8 mouse cellular contexts compared by ENCODE assay signal in the genomic region with DNA sequence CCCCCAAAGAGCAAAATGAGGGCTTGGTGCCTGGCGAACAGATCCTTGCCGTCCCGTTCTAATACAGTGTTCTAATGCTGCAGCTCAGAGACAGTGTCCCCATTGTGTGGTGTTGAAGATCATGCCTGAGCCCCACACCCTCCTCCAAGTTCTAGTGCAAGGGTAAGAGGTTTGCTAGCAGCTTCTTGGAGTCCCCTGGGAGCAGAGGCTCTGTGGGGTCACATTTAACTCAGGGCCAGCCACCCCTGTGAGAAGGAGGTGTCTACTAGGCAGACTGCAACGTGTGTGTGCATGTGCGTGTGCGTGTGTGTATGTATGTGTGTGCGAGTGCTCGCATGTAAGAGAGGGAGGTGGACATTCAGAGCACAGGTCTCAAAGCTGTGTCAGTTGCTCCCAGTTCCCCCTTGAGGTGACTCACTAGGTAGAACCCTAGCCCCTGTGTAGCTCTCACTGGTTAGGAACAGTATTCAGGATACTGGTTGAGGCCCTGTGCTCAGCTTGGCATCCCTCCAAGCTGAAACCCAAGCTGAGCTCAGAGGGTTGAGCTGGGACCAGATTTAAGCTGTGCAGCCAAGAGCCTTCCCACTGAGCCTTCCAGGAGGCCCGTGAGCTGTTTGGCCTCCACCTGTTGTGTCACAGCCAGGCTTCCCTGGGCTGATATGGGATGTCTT. TPM values are rescaled to one million over a fixed set of nuclear protein-coding genes. Genes with fewer than 3 reads are reported as not detected.
DNase-seq lines count a peak whose midpoint lies in the region; ATAC-seq and TF ChIP-seq lines count a peak whose summit lies in the region.

No protein-coding gene starts in this region.

- peaks cover 0 to 2% of the 10 kb centered on the region in 2 experiments; a peak in 3 of 4 replicates for H3K27me3 ChIP-seq in MEL (ENCODE audit: control insufficient read depth in 1 of 2, insufficient read depth in 2 of 2, low read length in 2 of 2)
- no peaks in the 10 kb centered on the region for H3K27me3 ChIP-seq in forebrain, embryonic 15.5 days
- no peaks in the 10 kb centered on the region for H3K27me3 ChIP-seq in limb, embryonic 15.5 days

- no peaks in the 10 kb centered on the region for H3K79me2 ChIP-seq in MEL (ENCODE audit: control insufficient read depth, insufficient read depth, low read length, poor library complexity)

- no peaks in the 10 kb centered on the region for H3K36me3 ChIP-seq in MEL (ENCODE audit: control insufficient read depth in 1 of 2, insufficient read depth in 2 of 2, low read length in 2 of 2)
- H3K36me3 ChIP-seq in forebrain, embryonic 15.5 days, result no peaks in the 10 kb centered on the region
- H3K36me3 ChIP-seq in limb, embryonic 15.5 days, result no peaks in the 10 kb centered on the region; the same call in 1 of the 2 replicates

- H3K4me3 ChIP-seq in MEL (ENCODE audit: control insufficient read depth in 1 of 2, insufficient read depth in 1 of 2, low read depth in 2 of 2, low read length in 2 of 2), result no peak overlapping the region
- H3K4me3 ChIP-seq in forebrain, embryonic 15.5 days, result peak overlapping the region; percentile 80
- H3K4me3 ChIP-seq in limb, embryonic 15.5 days, result peak overlapping the region; percentile 57

- DNase-seq in gastrocnemius, adult 18-20 months (ENCODE audit: low spot score), result peak; percentile 49
- DNase-seq in gastrocnemius, postnatal 36 days, result no peak
- DNase-seq in MEL (ENCODE audit: low read depth, low spot score), result peak; percentile 36
- no peak for DNase-seq in yolk sac, embryonic 10.5 days (ENCODE audit: low spot score)
- no peak for DNase-seq in urinary bladder, adult 2 months (ENCODE audit: low spot score)
- DNase-seq in frontal cortex, postnatal 25 days (ENCODE audit: low spot score in 2 of 2), result no peak

- no peaks in the 10 kb centered on the region; a peak in 1 of 4 replicates for H3K4me1 ChIP-seq in MEL (ENCODE audit: control insufficient read depth in 1 of 2, insufficient read depth in 2 of 2, low read length in 2 of 2)
- peaks cover 41% of the 10 kb centered on the region for H3K4me1 ChIP-seq in forebrain, embryonic 15.5 days
- peaks cover 72% of the 10 kb centered on the region for H3K4me1 ChIP-seq in limb, embryonic 15.5 days

- H3K4me2 ChIP-seq in forebrain, embryonic 15.5 days (replicated peaks), result peak overlapping the region; percentile 84
- H3K4me2 ChIP-seq in limb, embryonic 15.5 days, result peak overlapping the region; percentile 76

- no peak overlapping the region for H3K9ac ChIP-seq in MEL (ENCODE audit: control insufficient read depth, low read depth, low read length, poor library complexity, severe bottlenecking)
- peak overlapping the region; percentile 96 for H3K9ac ChIP-seq in forebrain, embryonic 15.5 days (replicated peaks)
- H3K9ac ChIP-seq in limb, embryonic 15.5 days, result peak overlapping the region; percentile 62; the same call in 1 of the 2 replicates

- intact Hi-C loops in gastrocnemius, postnatal 36 days (cut with DNase I), result no loop called here

- no peak for TF ChIP-seq CTCF in MEL (IDR thresholded peaks at IDR 0.05 in 2 of 3, conservative IDR thresholded peaks at IDR 0.05 in 1 of 3; ENCODE audit: control insufficient read depth in 1 of 3, insufficient read depth in 1 of 3, low read depth in 2 of 3, low read length in 3 of 3, poor library complexity in 1 of 3, severe bottlenecking in 1 of 3)

- TF ChIP-seq RAD21 in MEL (IDR thresholded peaks at IDR 0.05; ENCODE audit: low read depth, low read length), result no peak

- TF ChIP-seq POLR2A in MEL (IDR thresholded peaks at IDR 0.05; ENCODE audit: control insufficient read depth in 1 of 2, insufficient read depth in 1 of 2, low read depth in 1 of 2, low read length in 2 of 2, poor library complexity in 1 of 2), result no peak

- H3K9me3 ChIP-seq in MEL (replicated peaks; ENCODE audit: insufficient read depth, low read length), result no peaks in the 10 kb centered on the region
- no peaks in the 10 kb centered on the region for H3K9me3 ChIP-seq in forebrain, embryonic 15.5 days
- no peaks in the 10 kb centered on the region for H3K9me3 ChIP-seq in limb, embryonic 15.5 days

- no peak overlapping the region for H3K27ac ChIP-seq in MEL (ENCODE audit: control insufficient read depth, low read depth, low read length)
- peak overlapping the region; percentile 96 for H3K27ac ChIP-seq in forebrain, embryonic 15.5 days (replicated peaks)
- peak overlapping the region; percentile 94 for H3K27ac ChIP-seq in limb, embryonic 15.5 days

- WGBS in forebrain, embryonic 15.5 days, result 35% methylated on average over 9 of the region's 9 CpGs
- 36% methylated on average over 9 of the region's 9 CpGs for WGBS in limb, embryonic 15.5 days

- no peak for TF ChIP-seq EP300 in MEL (IDR thresholded peaks at IDR 0.05; ENCODE audit: low read depth in 1 of 2, low read length in 2 of 2)

- ATAC-seq in forebrain, embryonic 15.5 days (replicated peaks), result no peak
- peak; percentile 54 for ATAC-seq in limb, embryonic 15.5 days (ENCODE audit: insufficient number of reproducible peaks, low FRiP score, low TSS enrichment, low read depth)

TF ChIP-seq in MEL, 35 proteins besides CTCF, POLR2A, EP300 and RAD21:
- TF ChIP-seq ZC3H11A (IDR thresholded peaks at IDR 0.05; ENCODE audit: low read depth, low read length) (no peak), KAT2A (conservative IDR thresholded peaks at IDR 0.05; ENCODE audit: low read depth, low read length) (no peak), SIN3A (IDR thresholded peaks at IDR 0.05; ENCODE audit: low read length) (no peak)

RNA-seq across cellular contexts. Expression of a gene that starts 1.4 kb away (rescaled TPM):
- total RNA-seq in gastrocnemius, adult 18-20 months (2021), result 1 to 10 TPM; 1.6 to 2.3 TPM
- total RNA-seq in gastrocnemius, postnatal 36 days (2021), result 1 to 10 TPM; 2.1 to 2.9 TPM
- 1.4 and 1.7 TPM in 2 replicates for total RNA-seq in MEL (2012; rRNA removed)
- 1 to 10 TPM in 1 of 2 experiments, not detected in 1; 6.9 TPM for polyA plus RNA-seq in MEL (2012; ENCODE audit: insufficient read depth in 1 of 2, insufficient read length in 2 of 2, low read depth in 1 of 2, low replicate concordance in 2 of 2, missing spikeins in 1 of 2)
- 144 and 151 TPM in 2 replicates for polyA plus RNA-seq in forebrain, embryonic 15.5 days (2015; fragmentation: Nextera tagmentation; extraction: Ambion mirVana)
- polyA plus RNA-seq in limb, embryonic 15.5 days (2015; fragmentation: Nextera tagmentation; extraction: Ambion mirVana), result 40.7 and 41.8 TPM in 2 replicates
- polyA plus RNA-seq in urinary bladder, adult 2 months (2012; rRNA removed), result 17.1 and 20.7 TPM in 2 replicates

RNA-seq across cellular contexts. Expression of a gene that starts 22.4 kb away (rescaled TPM):
- not detected for total RNA-seq in gastrocnemius, adult 18-20 months (2021)
- under 1 TPM in 1 of 2 experiments, not detected in 1; 0.03 TPM for total RNA-seq in gastrocnemius, postnatal 36 days (2021)
- total RNA-seq in MEL (2012; rRNA removed), result not detected in 2 replicates
- polyA plus RNA-seq in MEL (2012; ENCODE audit: insufficient read depth in 1 of 2, insufficient read length in 2 of 2, low read depth in 1 of 2, low replicate concordance in 2 of 2, missing spikeins in 1 of 2), result not detected
- polyA plus RNA-seq in forebrain, embryonic 15.5 days (2015; fragmentation: Nextera tagmentation; extraction: Ambion mirVana), result 0.18 and 0.24 TPM in 2 replicates
- 0.05 and 0.06 TPM in 2 replicates for polyA plus RNA-seq in limb, embryonic 15.5 days (2015; fragmentation: Nextera tagmentation; extraction: Ambion mirVana)
- 1.0 and 1.3 TPM in 2 replicates for polyA plus RNA-seq in urinary bladder, adult 2 months (2012; rRNA removed)

RNA-seq across cellular contexts. Expression of a gene that starts 35.2 kb away (rescaled TPM):
- total RNA-seq in gastrocnemius, adult 18-20 months (2021), result 10 to 100 TPM; 21.3 to 23.0 TPM
- total RNA-seq in gastrocnemius, postnatal 36 days (2021), result 10 to 100 TPM; 18.2 to 19.5 TPM
- total RNA-seq in MEL (2012; rRNA removed), result 17.4 and 21.8 TPM in 2 replicates
- polyA plus RNA-seq in MEL (2012; ENCODE audit: insufficient read depth in 1 of 2, insufficient read length in 2 of 2, low read depth in 1 of 2, low replicate concordance in 2 of 2, missing spikeins in 1 of 2), result 10 to 100 TPM in 1 of 2 experiments, not detected in 1; 27.7 TPM
- polyA plus RNA-seq in forebrain, embryonic 15.5 days (2015; fragmentation: Nextera tagmentation; extraction: Ambion mirVana), result 33.0 and 33.5 TPM in 2 replicates
- 25.4 TPM in 2 replicates for polyA plus RNA-seq in limb, embryonic 15.5 days (2015; fragmentation: Nextera tagmentation; extraction: Ambion mirVana)
- 18.0 and 18.9 TPM in 2 replicates for polyA plus RNA-seq in urinary bladder, adult 2 months (2012; rRNA removed)

RNA-seq across cellular contexts. Expression of a gene that starts 44.0 kb away (rescaled TPM):
- under 1 TPM; 0.47 to 0.82 TPM for total RNA-seq in gastrocnemius, adult 18-20 months (2021)
- under 1 TPM; 0.44 to 0.82 TPM for total RNA-seq in gastrocnemius, postnatal 36 days (2021)
- total RNA-seq in MEL (2012; rRNA removed), result 0.16 and 0.35 TPM in 2 replicates
- polyA plus RNA-seq in MEL (2012; ENCODE audit: insufficient read depth in 1 of 2, insufficient read length in 2 of 2, low read depth in 1 of 2, low replicate concordance in 2 of 2, missing spikeins in 1 of 2), result under 1 TPM in 1 of 2 experiments, not detected in 1; 0.72 TPM
- 1.4 and 1.5 TPM in 2 replicates for polyA plus RNA-seq in forebrain, embryonic 15.5 days (2015; fragmentation: Nextera tagmentation; extraction: Ambion mirVana)
- polyA plus RNA-seq in limb, embryonic 15.5 days (2015; fragmentation: Nextera tagmentation; extraction: Ambion mirVana), result 0.83 and 1.1 TPM in 2 replicates
- polyA plus RNA-seq in urinary bladder, adult 2 months (2012; rRNA removed), result 4.9 TPM in 2 replicates

Comparison
In these comparisons a context has a peak if more than half of its experiments do, and no peak if none do; other contexts are left out.
1. DNase-seq: peak in gastrocnemius, adult 18-20 months (single experiment) and MEL (single experiment); none in gastrocnemius, postnatal 36 days (0 of 2), yolk sac, embryonic 10.5 days (single experiment), urinary bladder, adult 2 months (single experiment) and frontal cortex, postnatal 25 days (0 of 2).
2. H3K4me3 ChIP-seq: peak in forebrain, embryonic 15.5 days (single experiment) and limb, embryonic 15.5 days (single experiment); none in MEL (0 of 2).